ENCODE assay signal across 14 mouse cellular contexts in genomic region chr13:28811667-28812575, GRCm38 (mm10).
A peak's percentile ranks its signal among the peaks of the same experiment; 100 is the strongest.
DNase-seq lines count a peak whose midpoint lies in the region; ATAC-seq and TF ChIP-seq lines count a peak whose summit lies in the region.
"Had no signal": no experiment of that assay in that cellular context is flagged by ENCODE, and none has a peak within 500 bp of the region (broad histone marks: within the 10 kb centered on the region; RNA-seq: fewer than 3 reads in every experiment).

No protein-coding gene starts in this region.

- WGBS in hindbrain, embryonic 10.5 days: 31% methylated on average over 12 of the region's 12 CpGs
- 18% methylated on average over 12 of the region's 12 CpGs for WGBS in midbrain, embryonic 13.5 days
- WGBS in intestine, embryonic 15.5 days: 43% methylated on average over 12 of the region's 12 CpGs

- H3K4me1 ChIP-seq in ES-Bruce4 (ENCODE audit: control insufficient read depth, insufficient read depth, low read length): no peaks in the 10 kb centered on the region
- peaks cover 73% of the 10 kb centered on the region for H3K4me1 ChIP-seq in hindbrain, embryonic 10.5 days (replicated peaks)
- peaks cover 68% of the 10 kb centered on the region for H3K4me1 ChIP-seq in midbrain, embryonic 13.5 days (replicated peaks)
- H3K4me1 ChIP-seq in intestine, embryonic 15.5 days (replicated peaks): peaks cover 13% of the 10 kb centered on the region

- TF ChIP-seq CTCF in ES-Bruce4 (IDR thresholded peaks at IDR 0.05; ENCODE audit: low read depth, low read length): no peak

- TF ChIP-seq POLR2A in ES-Bruce4 (IDR thresholded peaks at IDR 0.05; ENCODE audit: insufficient read depth, low read length): no peak

- ATAC-seq in midbrain, embryonic 13.5 days: peak; percentile 77
- no peak for ATAC-seq in intestine, embryonic 15.5 days
- ATAC-seq: intestine, embryonic 16.5 days had no signal

- TF ChIP-seq EP300 in ES-Bruce4 (IDR thresholded peaks at IDR 0.05; ENCODE audit: insufficient read depth, low read depth, low read length): no peak

- no peaks in the 10 kb centered on the region for H3K36me3 ChIP-seq in ES-Bruce4 (ENCODE audit: control insufficient read depth, insufficient read depth, low read length, poor library complexity, severe bottlenecking)
- H3K36me3 ChIP-seq in hindbrain, embryonic 10.5 days: peaks cover 5% of the 10 kb centered on the region
- no peaks in the 10 kb centered on the region for H3K36me3 ChIP-seq in midbrain, embryonic 13.5 days
- no peaks in the 10 kb centered on the region for H3K36me3 ChIP-seq in intestine, embryonic 15.5 days

- H3K27ac ChIP-seq in ES-Bruce4 (ENCODE audit: insufficient read depth, low read length): peak overlapping the region; percentile 87
- peak overlapping the region; percentile 78 for H3K27ac ChIP-seq in hindbrain, embryonic 10.5 days
- H3K27ac ChIP-seq in midbrain, embryonic 13.5 days: peak overlapping the region; percentile 90
- no peak overlapping the region for H3K27ac ChIP-seq in intestine, embryonic 15.5 days
- H3K27ac ChIP-seq: left cerebral cortex, adult 2 months had no signal

- no peaks in the 10 kb centered on the region; the same call in 1 of the 2 replicates for H3K27me3 ChIP-seq in ES-Bruce4 (ENCODE audit: control insufficient read depth, insufficient read depth, low read length, poor library complexity, severe bottlenecking)
- H3K27me3 ChIP-seq in hindbrain, embryonic 10.5 days (ENCODE audit: insufficient read depth, poor library complexity, severe bottlenecking): no peaks in the 10 kb centered on the region
- H3K27me3 ChIP-seq in midbrain, embryonic 13.5 days: no peaks in the 10 kb centered on the region
- no peaks in the 10 kb centered on the region for H3K27me3 ChIP-seq in intestine, embryonic 15.5 days (replicated peaks)

- H3K4me2 ChIP-seq in midbrain, embryonic 13.5 days (replicated peaks): peak overlapping the region; percentile 43
- H3K4me2 ChIP-seq in intestine, embryonic 15.5 days (replicated peaks): no peak overlapping the region
- H3K4me2 ChIP-seq: heart, embryonic 11.5 days had no signal

- no peaks in the 10 kb centered on the region for H3K9me3 ChIP-seq in ES-Bruce4 (replicated peaks; ENCODE audit: control insufficient read depth, insufficient read depth, low read length, poor library complexity, severe bottlenecking)
- H3K9me3 ChIP-seq in hindbrain, embryonic 10.5 days: no peaks in the 10 kb centered on the region
- no peaks in the 10 kb centered on the region for H3K9me3 ChIP-seq in midbrain, embryonic 13.5 days
- H3K9me3 ChIP-seq in intestine, embryonic 15.5 days: no peaks in the 10 kb centered on the region

- H3K4me3 ChIP-seq in ES-Bruce4 (ENCODE audit: low read depth, low read length): no peak overlapping the region
- H3K4me3 ChIP-seq in hindbrain, embryonic 10.5 days: no peak overlapping the region
- peak overlapping the region; percentile 18 for H3K4me3 ChIP-seq in midbrain, embryonic 13.5 days (replicated peaks)
- no peak overlapping the region for H3K4me3 ChIP-seq in intestine, embryonic 15.5 days (replicated peaks)
- H3K4me3 ChIP-seq: left cerebral cortex, adult 2 months had no signal

- DNase-seq in embryo, embryonic 11 days: peak; percentile 46
- DNase-seq in hindbrain, embryonic 10.5 days (ENCODE audit: low spot score): peak; percentile 31
- DNase-seq in lung, postnatal 36 days: no peak
- DNase-seq in cerebellum, adult 18-20 months: no peak
- DNase-seq in cerebellum, postnatal 36 days: no peak
- DNase-seq: cerebellum, adult 9-11 months; lung, adult 2 months; thymus, adult 2 months had no signal

- no peak overlapping the region for H3K9ac ChIP-seq in ES-Bruce4 (ENCODE audit: low read depth, poor library complexity, severe bottlenecking)
- H3K9ac ChIP-seq in midbrain, embryonic 13.5 days (replicated peaks): peak overlapping the region; percentile 30; the same call in 1 of the 2 replicates
- H3K9ac ChIP-seq in intestine, embryonic 15.5 days: no peak overlapping the region

Comparison
In these comparisons a context has a peak if more than half of its experiments do, and no peak if none do; other contexts are left out.
1. DNase-seq: peak in embryo, embryonic 11 days (single experiment) and hindbrain, embryonic 10.5 days (single experiment); none in lung, postnatal 36 days (single experiment), cerebellum, adult 18-20 months (0 of 2) and cerebellum, postnatal 36 days (0 of 2).